Mouse (Mus musculus): ENCODE measurements around the gene Ppp6r2.

GRCm38 (mm10) chr15:89297695-89298094, 86.3 kb downstream of the Ppp6r2 start:
- TF ChIP-seq POLR2A (IDR thresholded peaks at IDR 0.05; ENCODE audit: control insufficient read depth, extremely low read depth, insufficient read depth, low read length, poor library complexity) (no peak), CTCF (IDR thresholded peaks at IDR 0.05; ENCODE audit: borderline replicate concordance, control insufficient read depth, extremely low read depth, insufficient read depth, low read length, poor library complexity) (no peak)

Data from thymus, adult 2 months (tissue).